Mouse (Mus musculus) CH12.LX (cell line): Measurements from ENCODE around the gene Myzap.

Experiments
- CTCF ChIP-seq, 2 experiments: IDR thresholded peaks in 1 of 2; conservative IDR thresholded peaks in 1 of 2; 2 replicates each; pipeline ENCODE4 v1.5.1; 2011 to 2012; ENCODE audit warnings: low read depth in 2 of 2, low read length in 2 of 2, improper control_type of control experiment in 1 of 2, inconsistent platforms in 1 of 2, mild to moderate bottlenecking in 1 of 2, moderate library complexity in 1 of 2
- EP300 ChIP-seq: IDR thresholded peaks from 2 replicates; pipeline ENCODE4 v1.6.1; 2011; ENCODE audit warnings: low read length, improper control_type of control experiment
- MAFK ChIP-seq: IDR thresholded peaks from 2 replicates; pipeline ENCODE4 v1.6.1; 2011; ENCODE audit warnings: low read length, improper control_type of control experiment; ENCODE audit not compliant: insufficient replicate concordance
- MAX ChIP-seq: IDR thresholded peaks from 2 replicates; pipeline ENCODE4 v1.6.1; 2011; ENCODE audit warnings: low read length, improper control_type of control experiment
- POLR2A ChIP-seq: IDR thresholded peaks from 2 replicates; pipeline ENCODE4 v1.6.1; 2011; ENCODE audit warnings: low read depth, mild to moderate bottlenecking, improper control_type of control experiment, low read length
- SIN3A ChIP-seq: IDR thresholded peaks from 2 replicates; pipeline ENCODE4 v1.6.1; 2012; ENCODE audit warnings: low read length, improper control_type of control experiment, inconsistent platforms
- SMC3 ChIP-seq: IDR thresholded peaks from 2 replicates; pipeline ENCODE4 v1.6.1; 2011; ENCODE audit warnings: low read depth, low read length, improper control_type of control experiment
- TBP ChIP-seq: conservative IDR thresholded peaks from 2 replicates; pipeline ENCODE4 v1.6.1; 2011; ENCODE audit warnings: low read depth, low read length, improper control_type of control experiment
- UBTF ChIP-seq: IDR thresholded peaks from 2 replicates; pipeline ENCODE4 v1.6.1; 2012; ENCODE audit warnings: low read depth, mild to moderate bottlenecking, inconsistent platforms, low read length, improper control_type of control experiment, moderate library complexity

GRCm38 (mm10) chr9:71606296-71607057 is 14.3 kb upstream of the Myzap start:
- TF ChIP-seq CTCF (conservative IDR thresholded peaks at IDR 0.05 in 1 of 2, IDR thresholded peaks at IDR 0.05 in 1 of 2; ENCODE audit: low read depth in 2 of 2, low read length in 2 of 2) (no peak), EP300 (no peak), UBTF (no peak), TBP (no peak), SIN3A (no peak), SMC3 (no peak), POLR2A (no peak), MAFK (no peak), MAX (no peak)
